Mouse (Mus musculus): Measurements from ENCODE around the gene Cntd1.
"Not testable (repeated sequence)": the region's sequence is repeated elsewhere in the genome, so short reads cannot be mapped to it uniquely, and the experiment has no call there.

Gene Cntd1

GRCm38 (mm10) chr11:101282896-101283295 is 4.1 kb downstream of the Cntd1 start:
- no peak for DNase-seq (ENCODE audit: low spot score in 2 of 2)

DNA sequence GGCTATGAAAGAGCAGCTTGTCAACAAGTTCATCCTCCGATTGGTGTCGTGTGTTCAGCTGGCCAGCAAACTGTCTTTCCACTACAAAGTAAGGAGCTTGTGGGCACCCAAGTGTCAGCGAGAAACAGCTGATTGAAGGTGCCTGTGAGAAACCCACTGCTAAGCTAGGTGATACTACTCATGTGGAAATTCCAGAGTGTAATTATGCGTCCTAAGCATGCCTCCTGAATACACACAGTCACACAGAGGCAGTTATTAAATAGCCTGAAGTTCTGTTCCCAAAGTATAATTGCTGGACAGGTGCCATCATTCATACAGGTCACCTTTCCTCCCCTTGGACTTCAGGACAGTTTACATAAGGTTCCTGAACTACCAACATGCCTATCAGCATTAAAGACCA is 5.0 kb downstream of the Cntd1 start:
- no peak for DNase-seq (ENCODE audit: low spot score in 2 of 2)

- no peak for DNase-seq (ENCODE audit: low spot score in 2 of 2)
Measured at GRCm38 (mm10) chr11:101287306-101287705, 8.5 kb downstream of the Cntd1 start.

GRCm38 (mm10) chr11:101291231-101291630 is 12.4 kb downstream of the Cntd1 start:
- no peak for DNase-seq (ENCODE audit: low spot score in 2 of 2)

- no peak for DNase-seq (ENCODE audit: low spot score in 2 of 2)
Measured at GRCm38 (mm10) chr11:101295191-101295590, 16.4 kb downstream of the Cntd1 start.

DNA sequence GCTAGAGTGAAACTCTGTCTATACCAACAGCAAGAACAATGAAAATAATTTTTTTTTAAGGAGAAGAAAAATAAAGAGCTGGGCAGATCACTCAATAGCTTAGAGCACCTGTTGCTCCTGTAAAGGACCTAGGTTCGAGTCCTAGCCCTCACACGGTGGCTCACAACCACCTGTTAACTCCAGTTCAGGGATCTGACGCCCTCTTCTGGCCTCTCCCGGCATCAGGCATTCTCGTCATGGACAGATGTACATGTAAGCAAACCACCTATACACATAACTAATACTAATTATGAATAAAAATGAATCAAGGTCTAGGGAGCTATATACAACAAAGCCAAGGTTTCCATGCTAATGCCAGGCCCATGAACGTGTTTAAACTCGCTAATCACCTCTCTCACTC is 22.1 kb downstream of the Cntd1 start:
- DNase-seq (ENCODE audit: low spot score in 2 of 2) = no peak

- no peak for DNase-seq (ENCODE audit: low spot score in 2 of 2)
Measured at GRCm38 (mm10) chr11:101301299-101302003, 22.6 kb downstream of the Cntd1 start.

DNA sequence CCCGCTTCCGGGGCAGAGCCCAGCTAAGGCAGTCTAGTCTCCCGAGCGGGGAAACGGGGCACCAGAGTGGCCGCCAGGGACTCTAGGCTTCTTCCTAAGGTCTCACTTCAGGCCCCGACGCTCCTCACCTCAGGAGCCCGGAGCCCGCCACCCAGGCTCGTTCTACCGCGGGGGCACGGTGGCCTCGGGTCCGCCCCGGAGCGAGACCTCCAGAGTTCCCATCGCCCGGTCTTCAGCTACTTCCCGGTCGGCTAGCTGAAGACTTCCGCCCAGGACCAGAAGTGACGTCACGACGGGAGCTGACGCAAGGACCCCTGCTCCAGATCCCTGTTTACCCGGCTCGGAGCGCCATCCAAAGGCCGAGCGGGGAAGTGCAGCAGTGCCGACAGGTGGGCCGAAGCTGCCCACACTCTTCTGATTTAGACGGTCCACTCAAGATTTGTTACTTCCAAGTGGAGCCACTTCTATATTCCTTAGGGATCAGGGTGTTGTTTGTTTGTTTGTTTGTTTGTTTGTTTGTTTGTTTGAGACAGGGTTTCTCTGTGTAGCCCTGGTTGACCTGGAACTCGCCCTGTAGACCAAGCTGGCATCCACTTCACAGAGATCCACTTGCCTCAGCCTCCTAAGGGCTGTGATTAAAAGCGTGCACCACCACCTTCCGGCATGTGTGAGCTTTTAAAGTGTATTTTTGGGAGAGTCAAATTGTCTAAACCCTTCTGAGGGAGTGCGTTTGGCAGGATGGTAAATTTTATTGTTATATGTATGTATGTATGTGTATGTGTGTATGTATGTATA is 23.4 kb downstream of the Cntd1 start, which contains the start of gene Becn1:
Becn1 (minus strand) TSS at position 283 of the 795 bp plus-strand sequence.
- peak; percentile 87 to 94 for DNase-seq (ENCODE audit: low spot score in 2 of 2)

GRCm38 (mm10) chr11:101307744-101308143 is 28.9 kb downstream of the Cntd1 start:
- no peak for DNase-seq (ENCODE audit: low spot score in 2 of 2)

DNA sequence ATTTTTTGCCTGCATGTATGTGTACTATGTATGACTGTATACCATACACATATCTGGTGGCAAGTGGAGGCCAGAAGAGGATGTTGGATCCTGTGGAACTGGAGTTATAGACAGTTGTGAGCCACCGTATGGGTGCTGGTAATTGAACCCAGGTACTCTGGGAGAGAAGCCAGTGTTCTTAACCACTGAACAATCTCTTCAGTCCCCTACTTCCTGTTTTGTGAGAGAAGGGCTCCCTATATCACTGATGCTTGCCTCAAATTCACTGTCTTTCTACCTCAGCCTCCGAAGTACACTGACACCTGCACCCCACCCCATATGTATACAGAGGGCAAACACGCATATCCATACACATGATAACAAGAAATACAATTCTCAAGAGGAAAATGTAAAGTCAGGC is 32.3 kb downstream of the Cntd1 start:
- no peak for DNase-seq (ENCODE audit: low spot score in 2 of 2)

GRCm38 (mm10) chr11:101312150-101312549 is 33.3 kb downstream of the Cntd1 start:
- DNase-seq (ENCODE audit: low spot score in 2 of 2) = no peak

DNA sequence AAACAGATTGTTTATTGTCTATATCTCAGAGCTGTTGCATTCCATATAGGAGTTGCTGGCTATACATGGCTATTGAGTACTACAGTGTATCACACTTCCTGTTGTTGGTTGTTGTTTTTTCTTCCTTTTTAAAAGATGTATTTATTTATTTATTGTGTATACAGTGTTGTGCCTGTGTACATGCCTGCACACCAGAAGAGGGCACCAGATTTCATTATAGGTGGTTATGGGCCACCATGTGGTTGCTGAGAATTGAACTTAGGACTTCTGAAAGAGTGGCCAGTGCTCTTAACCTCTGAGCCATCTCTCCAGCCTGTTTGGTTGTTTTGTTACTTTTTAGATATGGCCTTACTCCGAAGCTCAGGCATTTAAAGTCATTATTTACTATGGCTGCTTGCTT is 35.8 kb downstream of the Cntd1 start:
- DNase-seq (ENCODE audit: low spot score in 2 of 2) = no peak

GRCm38 (mm10) chr11:101315082-101315650 is 36.4 kb downstream of the Cntd1 start:
- no peak for DNase-seq (ENCODE audit: low spot score in 2 of 2)

- DNase-seq (ENCODE audit: low spot score in 2 of 2) = peak; percentile 82 to 85
Measured at GRCm38 (mm10) chr11:101315665-101316500, 37.1 kb downstream of the Cntd1 start, which contains the start of gene Psme3. Gene Psme3 (plus strand): TSS chr11:101316213.

- DNase-seq (ENCODE audit: low spot score in 2 of 2) = no peak
Measured at GRCm38 (mm10) chr11:101316501-101316917, 37.7 kb downstream of the Cntd1 start.

GRCm38 (mm10) chr11:101323609-101324008 is 44.8 kb downstream of the Cntd1 start:
- DNase-seq (ENCODE audit: low spot score in 2 of 2) = peak; percentile 14 to 50

- no peak for DNase-seq (ENCODE audit: low spot score in 2 of 2)
Measured at GRCm38 (mm10) chr11:101324763-101325162, 46.0 kb downstream of the Cntd1 start, which contains the start of gene Aoc2. Gene Aoc2 (plus strand): TSS chr11:101325063.

DNA sequence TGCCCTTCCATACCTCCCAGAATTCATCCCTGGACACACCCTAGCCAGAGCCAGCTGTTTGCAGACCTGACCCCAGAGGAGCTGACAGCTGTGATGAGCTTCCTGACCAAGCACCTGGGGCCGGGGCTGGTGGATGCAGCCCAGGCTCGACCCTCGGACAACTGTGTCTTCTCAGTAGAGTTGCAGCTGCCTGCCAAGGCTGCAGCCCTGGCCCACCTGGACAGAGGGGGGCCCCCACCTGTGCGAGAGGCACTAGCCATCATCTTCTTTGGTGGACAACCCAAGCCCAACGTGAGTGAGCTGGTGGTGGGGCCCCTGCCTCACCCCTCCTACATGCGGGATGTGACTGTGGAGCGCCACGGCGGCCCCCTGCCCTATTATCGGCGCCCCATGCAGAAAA is 46.4 kb downstream of the Cntd1 start:
- DNase-seq (ENCODE audit: low spot score in 2 of 2) = not testable (repeated sequence)

GRCm38 (mm10) chr11:101326147-101326546 is 47.3 kb downstream of the Cntd1 start:
- no peak for DNase-seq (ENCODE audit: low spot score in 2 of 2)

DNA sequence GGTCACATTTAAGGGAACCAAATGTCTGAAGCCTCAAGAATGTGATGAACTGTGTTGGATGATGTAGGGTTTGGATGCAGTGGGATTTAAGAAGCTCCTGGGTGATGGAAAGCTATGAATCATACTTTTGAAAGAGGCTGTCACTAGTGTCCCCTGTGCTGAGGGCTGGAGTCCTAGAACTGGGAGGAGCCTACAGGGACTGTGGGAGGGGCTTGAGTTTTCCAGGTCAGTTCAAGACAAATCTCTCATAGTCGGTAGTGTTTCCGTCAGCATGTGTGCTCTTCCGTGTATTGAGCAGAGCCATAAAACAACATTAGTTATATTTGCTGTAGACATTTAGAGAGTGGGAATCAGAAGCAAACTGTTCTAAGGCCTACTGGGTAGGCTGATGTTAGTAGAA is 48.5 kb downstream of the Cntd1 start:
- no peak for DNase-seq (ENCODE audit: low spot score in 2 of 2)

DNA sequence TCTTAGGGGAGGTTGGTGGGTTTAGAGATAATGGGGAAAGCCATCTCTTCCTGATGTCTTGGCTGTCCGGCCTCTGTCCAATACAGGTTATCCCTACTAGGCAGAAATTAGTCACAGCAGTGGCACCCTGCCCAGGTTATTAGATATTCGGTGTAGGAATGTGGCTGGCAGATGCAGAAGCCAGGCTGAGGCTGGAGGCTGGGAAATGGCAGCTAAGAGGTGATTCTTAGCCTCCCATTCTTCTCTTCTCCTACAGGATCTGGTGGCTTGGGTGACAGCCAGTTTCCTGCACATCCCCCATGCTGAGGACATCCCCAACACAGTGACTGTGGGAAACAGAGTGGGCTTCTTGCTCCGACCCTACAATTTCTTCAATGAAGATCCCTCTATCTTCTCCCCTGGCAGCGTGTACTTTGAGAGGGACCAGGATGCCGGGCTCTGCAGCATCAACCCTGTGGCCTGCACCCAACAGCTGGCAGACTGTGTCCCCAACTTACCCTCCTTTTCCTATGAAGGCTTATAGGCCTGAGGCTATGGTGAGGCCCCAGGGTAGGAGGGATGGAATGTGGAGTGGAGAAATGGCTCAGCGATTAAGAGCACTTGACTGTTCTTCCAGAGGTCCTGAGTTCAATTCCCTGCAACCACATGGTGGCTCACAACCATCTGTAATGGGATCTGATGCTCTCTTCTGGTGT is 50.3 kb downstream of the Cntd1 start:
- no peak for DNase-seq (ENCODE audit: low spot score in 2 of 2)
